Mouse (Mus musculus) small intestine, adult 2 months (tissue): Measurements from ENCODE around the gene A930017K11Rik.

ENCODE experiments used
- CTCF ChIP-seq: fragments of 200-500 bp; IDR thresholded peaks from 2 replicates; pipeline ENCODE4 v1.5.1; 2012; ENCODE audit warnings: low read depth, mild to moderate bottlenecking, control low read depth, inconsistent platforms, low read length, moderate library complexity, mixed read lengths; ENCODE audit not compliant: insufficient replicate concordance, insufficient read length; ENCODE audit errors: extremely low read depth
- POLR2A ChIP-seq: fragments of 200-500 bp; IDR thresholded peaks from 2 replicates; pipeline ENCODE4 v1.6.1; 2012; ENCODE audit warnings: low read depth, mild to moderate bottlenecking, control low read depth, inconsistent platforms, low read length, moderate library complexity

- TF ChIP-seq CTCF (no peak), POLR2A (no peak)
Measured at GRCm38 (mm10) chr17:25967652-25968051, 15.3 kb upstream of the A930017K11Rik start.
